Mouse (Mus musculus) small intestine, adult 2 months (tissue): ENCODE results near the gene 4930519P11Rik. TPM values are rescaled to one million over a fixed set of nuclear protein-coding genes. Genes with fewer than 3 reads are reported as not detected.

Experiments used
- H3K27ac ChIP-seq: fragments of 200-500 bp; 2 replicates; pipeline ENCODE4 v1.5.1; 2012; ENCODE audit warnings: low read depth, low read length, control low read depth, inconsistent platforms; ENCODE audit not compliant: insufficient read depth
- H3K27me3 ChIP-seq: fragments of 200-500 bp; 2 replicates; pipeline ENCODE4 v1.6.1; 2012; ENCODE audit warnings: mild to moderate bottlenecking, moderate library complexity, low read length, inconsistent platforms; ENCODE audit not compliant: control insufficient read depth, insufficient read depth
- H3K36me3 ChIP-seq: fragments of 200-500 bp; 2 replicates; pipeline ENCODE4 v1.6.1; 2012; ENCODE audit warnings: mild to moderate bottlenecking, low read length, control low read depth, inconsistent platforms; ENCODE audit not compliant: control insufficient read depth, insufficient read depth
- H3K4me1 ChIP-seq: fragments of 200-500 bp; 2 replicates; pipeline ENCODE4 v1.6.1; 2012; ENCODE audit warnings: low read length, inconsistent platforms, mixed read lengths; ENCODE audit not compliant: control insufficient read depth, insufficient read depth, insufficient read length
- H3K4me3 ChIP-seq: fragments of 200-500 bp; 2 replicates; pipeline ENCODE4 v1.5.1; 2012; ENCODE audit warnings: low read depth, mild to moderate bottlenecking, control low read depth, inconsistent platforms, low read length, moderate library complexity
- CTCF ChIP-seq: fragments of 200-500 bp; IDR thresholded peaks from 2 replicates; pipeline ENCODE4 v1.5.1; 2012; ENCODE audit warnings: low read depth, mild to moderate bottlenecking, control low read depth, inconsistent platforms, low read length, moderate library complexity, mixed read lengths; ENCODE audit not compliant: insufficient replicate concordance, insufficient read length; ENCODE audit errors: extremely low read depth
- POLR2A ChIP-seq: fragments of 200-500 bp; IDR thresholded peaks from 2 replicates; pipeline ENCODE4 v1.6.1; 2012; ENCODE audit warnings: low read depth, mild to moderate bottlenecking, control low read depth, inconsistent platforms, low read length, moderate library complexity
- WGBS: fragments of 180-500 bp; shearing (Covaris S2); methylation state at CpG from one replicate; pipeline ENCODE4 v1.1.7; 2018; 5-methylcytosine and 5-hydroxymethylcytosine counted together
- polyA plus RNA-seq: library from polyadenylated mRNA; depleted of rRNA; stranded (reverse); fragments of >200 nt; gene quantifications from 2 replicates; pipeline ENCODE4 v1.2.3, GENCODE M21; 2012

The 4930519P11Rik gene
- polyA plus RNA-seq, 1 experiment = 1.6 TPM

DNA sequence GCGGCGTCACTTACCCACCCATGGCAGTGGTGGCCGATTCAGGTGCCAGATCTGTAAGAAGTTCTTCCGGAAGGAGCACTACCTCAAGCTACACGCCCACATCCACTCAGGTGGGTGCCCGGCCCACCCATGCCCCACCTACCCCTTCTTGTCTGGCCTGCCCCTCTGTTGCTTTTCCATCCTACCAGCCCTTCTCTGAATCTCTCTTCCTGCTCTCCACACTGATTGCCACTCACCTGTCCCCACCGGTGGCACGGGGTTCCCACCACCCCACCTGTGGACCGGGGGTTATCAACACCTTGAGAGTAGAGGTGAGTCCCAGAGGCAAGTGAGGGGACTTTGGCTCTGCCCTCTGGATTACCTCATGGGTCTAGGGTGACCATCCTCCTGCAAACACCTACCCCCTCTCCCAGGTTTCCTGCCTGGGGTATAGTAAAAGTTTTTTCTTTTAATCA is 28.8 kb upstream of the 4930519P11Rik start:
- TF ChIP-seq CTCF (no peak), POLR2A (no peak)
- Histone ChIP-seq H3K27me3 (no peaks in the 10 kb centered on the region), H3K4me3 (peak overlapping the region; percentile 32), H3K4me1 (peaks cover 11% of the 10 kb centered on the region), H3K36me3 (peaks cover 4% of the 10 kb centered on the region; the same call in 1 of the 2 replicates), H3K27ac (peak overlapping the region; percentile 61)
- 31% methylated on average over 9 of the region's 9 CpGs for WGBS

- Histone ChIP-seq H3K36me3 (peaks cover 4% of the 10 kb centered on the region; the same call in 1 of the 2 replicates), H3K27me3 (no peaks in the 10 kb centered on the region), H3K27ac (no peak overlapping the region), H3K4me1 (peaks cover 11% of the 10 kb centered on the region), H3K4me3 (no peak overlapping the region)
- no peak for TF ChIP-seq CTCF
- TF ChIP-seq POLR2A = no peak
- WGBS = 43% methylated on average over 8 of the region's 8 CpGs
These were observed 27.9 kb upstream of the 4930519P11Rik start for GRCm38 (mm10) chr2:154641176-154641575.

DNA sequence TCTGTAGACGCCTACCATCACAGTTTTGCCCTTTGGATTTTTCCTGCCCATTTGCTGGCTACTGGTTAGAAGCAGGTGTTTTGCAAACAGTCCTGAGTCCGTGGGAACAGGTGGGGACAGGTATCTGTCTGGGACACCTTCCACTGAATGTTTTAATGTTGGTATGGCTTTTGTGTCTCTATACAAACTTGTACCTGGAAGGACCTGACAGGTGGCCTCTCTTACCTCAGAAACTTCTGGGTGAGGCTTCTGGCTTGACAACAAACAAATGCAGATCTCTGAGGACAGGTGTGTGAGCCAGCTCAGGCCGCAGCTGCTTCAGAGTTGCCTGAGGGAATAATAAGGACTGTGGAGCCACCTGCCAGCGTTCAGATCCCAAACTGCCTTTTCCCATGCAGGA is 25.9 kb upstream of the 4930519P11Rik start:
- peak overlapping the region; percentile 74 for H3K27ac ChIP-seq
- WGBS = 34% methylated on average over 4 of the region's 4 CpGs

DNA sequence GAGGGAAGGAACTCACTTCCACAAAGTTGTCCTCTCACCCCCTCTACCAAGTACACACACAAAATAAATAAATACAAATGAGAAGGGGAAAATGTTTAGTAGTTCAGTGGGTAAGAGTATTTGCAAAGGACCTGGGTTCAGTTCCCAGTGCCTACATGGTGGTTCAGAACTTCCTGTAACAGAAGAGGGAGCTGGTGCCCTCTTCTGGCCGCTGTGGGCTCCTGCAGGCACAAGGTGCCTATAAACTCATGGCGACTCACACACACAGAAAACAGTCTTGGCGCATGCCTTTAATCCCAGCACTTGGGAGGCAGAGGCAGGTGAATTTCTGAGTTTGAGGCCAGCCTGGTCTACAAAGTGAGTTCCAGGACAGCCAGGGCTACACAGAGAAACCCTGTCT is 25.3 kb upstream of the 4930519P11Rik start:
- H3K4me3 ChIP-seq = no peak overlapping the region
- H3K27ac ChIP-seq = no peak overlapping the region
- no peaks in the 10 kb centered on the region for H3K27me3 ChIP-seq
- peaks cover 4% of the 10 kb centered on the region; the same call in 1 of the 2 replicates for H3K36me3 ChIP-seq
- peaks cover 16% of the 10 kb centered on the region for H3K4me1 ChIP-seq
- TF ChIP-seq CTCF (peak; percentile 10; the same call in 1 of the 2 replicates), POLR2A (no peak)
- WGBS = 87% methylated on average over 3 of the region's 3 CpGs

More for the DNA sequence above, 25.9 kb upstream of the 4930519P11Rik start:
- TF ChIP-seq POLR2A (no peak), CTCF (no peak)
- H3K4me3 ChIP-seq = no peak overlapping the region
- peaks cover 4% of the 10 kb centered on the region; the same call in 1 of the 2 replicates for H3K36me3 ChIP-seq
- no peaks in the 10 kb centered on the region for H3K27me3 ChIP-seq
- peaks cover 12% of the 10 kb centered on the region for H3K4me1 ChIP-seq

- H3K36me3 ChIP-seq = peaks cover 4% of the 10 kb centered on the region; the same call in 1 of the 2 replicates
- WGBS = 98% methylated on average over 2 of the region's 2 CpGs
- no peak overlapping the region for H3K27ac ChIP-seq
- H3K4me3 ChIP-seq = no peak overlapping the region
- no peaks in the 10 kb centered on the region for H3K27me3 ChIP-seq
- TF ChIP-seq POLR2A (no peak), CTCF (no peak)
- peaks cover 10% of the 10 kb centered on the region for H3K4me1 ChIP-seq
These were observed 22.6 kb upstream of the 4930519P11Rik start for GRCm38 (mm10) chr2:154635826-154636225.

- H3K27ac ChIP-seq = no peak overlapping the region
- 75% methylated on average over 9 of the region's 9 CpGs for WGBS
- peaks cover 4% of the 10 kb centered on the region for H3K4me1 ChIP-seq
- no peaks in the 10 kb centered on the region for H3K27me3 ChIP-seq
- TF ChIP-seq CTCF = no peak
- no peak for TF ChIP-seq POLR2A
- H3K36me3 ChIP-seq = peaks cover 6% of the 10 kb centered on the region; the same call in 1 of the 2 replicates
- H3K4me3 ChIP-seq = no peak overlapping the region
These were observed 20.8 kb upstream of the 4930519P11Rik start for GRCm38 (mm10) chr2:154633876-154634644.

DNA sequence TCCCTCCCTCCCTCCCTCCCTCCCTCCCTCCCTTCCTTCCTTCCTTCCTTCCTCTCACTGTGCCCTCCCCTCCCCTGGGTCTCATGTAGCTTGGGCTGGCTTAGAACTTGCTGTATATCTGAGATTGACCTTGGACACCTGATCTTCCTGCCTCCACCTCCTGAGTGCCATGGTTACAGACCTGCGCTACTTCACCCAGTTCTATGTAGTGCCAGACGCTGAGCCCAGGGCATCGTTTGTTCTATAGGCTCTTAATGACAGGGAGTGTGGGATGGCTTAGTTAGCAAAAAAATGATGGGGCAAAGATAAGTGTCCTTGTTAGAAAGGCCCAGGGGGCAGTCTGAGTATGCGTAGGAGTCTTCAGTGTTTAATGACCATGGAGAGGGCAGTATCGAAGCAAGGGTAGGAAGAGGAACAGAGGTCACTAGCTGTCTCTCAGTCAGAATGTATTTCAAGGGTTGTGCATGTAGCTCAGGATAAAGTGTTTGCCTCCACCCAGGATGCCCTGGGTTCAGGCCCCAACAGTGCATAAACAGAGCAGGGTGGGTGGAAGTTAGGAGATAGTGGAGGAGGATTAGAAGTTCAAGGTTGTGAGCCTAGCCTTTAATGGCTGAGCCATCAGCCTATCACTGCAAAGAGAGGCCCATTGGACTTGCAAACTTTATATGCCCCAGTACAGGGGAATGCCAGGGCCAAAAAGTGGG is 20.0 kb upstream of the 4930519P11Rik start:
- Histone ChIP-seq H3K4me3 (no peak overlapping the region), H3K4me1 (peaks cover 4% of the 10 kb centered on the region), H3K27me3 (no peaks in the 10 kb centered on the region), H3K27ac (no peak overlapping the region), H3K36me3 (peaks cover 4% of the 10 kb centered on the region; the same call in 1 of the 2 replicates)
- TF ChIP-seq POLR2A (no peak), CTCF (no peak)
- WGBS = 74% methylated on average over 5 of the region's 5 CpGs
